Mouse (Mus musculus): ENCODE data around the gene Fcamr. TPM values are rescaled to one million over a fixed set of nuclear protein-coding genes. Genes with fewer than 3 reads are reported as not detected.

The Fcamr gene
- polyA plus RNA-seq, 1 experiment from 2014 or later = not detected

GRCm38 (mm10) chr1:130857456-130857855, 56.8 kb downstream of the Fcamr start:
- no peak for ATAC-seq (ENCODE audit: insufficient number of reproducible peaks, insufficient read depth, low FRiP score, low TSS enrichment, low read depth)
- H3K27me3 ChIP-seq = no peaks in the 10 kb centered on the region
- H3K27ac ChIP-seq = no peak overlapping the region
- H3K4me3 ChIP-seq (replicated peaks) = no peak overlapping the region
- no peaks in the 10 kb centered on the region for H3K4me1 ChIP-seq (replicated peaks)
- WGBS = 81% methylated on average over 4 of the region's 4 CpGs
- no peaks in the 10 kb centered on the region for H3K36me3 ChIP-seq
- H3K9me3 ChIP-seq = no peaks in the 10 kb centered on the region
- no peak overlapping the region for H3K4me2 ChIP-seq
- no peak overlapping the region for H3K9ac ChIP-seq (replicated peaks)

GRCm38 (mm10) chr1:130864238-130864637, 63.5 kb downstream of the Fcamr start:
- Histone ChIP-seq H3K4me1 (replicated peaks) (no peaks in the 10 kb centered on the region), H3K4me3 (replicated peaks) (no peak overlapping the region), H3K27me3 (no peaks in the 10 kb centered on the region), H3K9me3 (no peaks in the 10 kb centered on the region), H3K4me2 (no peak overlapping the region), H3K27ac (no peak overlapping the region), H3K9ac (replicated peaks) (no peak overlapping the region), H3K36me3 (no peaks in the 10 kb centered on the region)
- ATAC-seq (ENCODE audit: insufficient number of reproducible peaks, insufficient read depth, low FRiP score, low TSS enrichment, low read depth) = no peak
- 85% methylated on average over 4 of the region's 4 CpGs for WGBS

Other genes starting within 250 kb of the Fcamr start
- gene Zp3r, start 171.3 kb upstream of the Fcamr start, polyA plus RNA-seq (2016; fragmentation: Nextera tagmentation; extraction: Ambion mirVana) = not detected in 2 replicates
- not detected in 2 replicates for gene C4bp, start 139.3 kb upstream of the Fcamr start, polyA plus RNA-seq (2016; fragmentation: Nextera tagmentation; extraction: Ambion mirVana)
- gene Gm29427, start 85.1 kb upstream of the Fcamr start, polyA plus RNA-seq (2016; fragmentation: Nextera tagmentation; extraction: Ambion mirVana) = not detected in 2 replicates
- gene Yod1, start 83.6 kb upstream of the Fcamr start, polyA plus RNA-seq (2016; fragmentation: Nextera tagmentation; extraction: Ambion mirVana) = 10.2 and 12.1 TPM in 2 replicates
- 6.8 and 8.9 TPM in 2 replicates for gene Pfkfb2, start 71.6 kb upstream of the Fcamr start, polyA plus RNA-seq (2016; fragmentation: Nextera tagmentation; extraction: Ambion mirVana)
- gene AA986860, start 68.9 kb upstream of the Fcamr start, polyA plus RNA-seq (2016; fragmentation: Nextera tagmentation; extraction: Ambion mirVana) = 0.54 and 1.1 TPM in 2 replicates
- gene Pigr, start 25.8 kb downstream of the Fcamr start, polyA plus RNA-seq (2016; fragmentation: Nextera tagmentation; extraction: Ambion mirVana) = not detected in 2 replicates
- not detected in 2 replicates for gene Fcmr, start 64.8 kb downstream of the Fcamr start, polyA plus RNA-seq (2016; fragmentation: Nextera tagmentation; extraction: Ambion mirVana)
- gene Il24, start 86.6 kb downstream of the Fcamr start, polyA plus RNA-seq (2016; fragmentation: Nextera tagmentation; extraction: Ambion mirVana) = not detected in 2 replicates
- gene Il20, start 110.5 kb downstream of the Fcamr start, polyA plus RNA-seq (2016; fragmentation: Nextera tagmentation; extraction: Ambion mirVana) = not detected in 2 replicates
- gene Il19, start 139.2 kb downstream of the Fcamr start, polyA plus RNA-seq (2016; fragmentation: Nextera tagmentation; extraction: Ambion mirVana) = not detected in 2 replicates
- 0.15 TPM in 1 of 2 replicates, not detected in the other for gene Il10, start 218.9 kb downstream of the Fcamr start, polyA plus RNA-seq (2016; fragmentation: Nextera tagmentation; extraction: Ambion mirVana)

All from limb, embryonic 12.5 days (tissue).